Comparison of ENCODE assay signal across 13 mouse cellular contexts in the genomic region with DNA sequence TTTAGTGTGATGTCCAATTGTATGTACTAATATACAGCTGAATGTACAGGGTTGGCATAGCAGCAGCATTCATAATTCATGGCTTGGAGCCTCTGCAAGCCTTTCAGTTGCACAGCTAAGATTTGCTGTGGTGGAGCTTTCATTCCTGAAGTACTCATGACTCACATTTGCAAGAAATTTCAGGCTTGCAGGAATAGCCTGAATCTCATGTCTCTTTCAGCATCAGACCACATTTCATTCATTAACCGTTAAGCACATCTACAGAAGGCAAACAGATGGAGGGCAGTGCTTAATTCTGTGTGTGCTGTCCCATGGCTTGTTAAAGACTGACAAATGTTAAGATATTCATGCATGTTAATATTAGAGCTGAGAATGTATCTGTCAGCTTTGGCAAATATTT. TPM values are rescaled to one million over a fixed set of nuclear protein-coding genes. Genes with fewer than 3 reads are reported as not detected.
DNase-seq lines count a peak whose midpoint lies in the region; ATAC-seq lines count a peak whose summit lies in the region.
"Had no signal": no experiment of that assay in that cellular context is flagged by ENCODE, and none has a peak within 500 bp of the region (broad histone marks: within the 10 kb centered on the region; RNA-seq: fewer than 3 reads in every experiment).

No protein-coding gene starts in this region.

- DNase-seq in forebrain, embryonic 10.5 days (ENCODE audit: extremely low spot score, low spot score), result no peak
- DNase-seq in midbrain, embryonic 14.5 days, result peak; percentile 44
- DNase-seq in embryonic facial prominence, embryonic 14.5 days (ENCODE audit: low spot score), result peak; percentile 76
- DNase-seq in retina, postnatal 1 day, result peak; percentile 18
- no peak for DNase-seq in heart, adult 18-20 months
- DNase-seq in cerebellum, postnatal 25 days, result no peak
- DNase-seq: adrenal gland, postnatal 36 days; gastrocnemius, postnatal 14 days; lung, embryonic 14.5 days had no signal

- H3K9me3 ChIP-seq in forebrain, embryonic 15.5 days, result no peaks in the 10 kb centered on the region
- no peaks in the 10 kb centered on the region for H3K9me3 ChIP-seq in forebrain, embryonic 10.5 days
- H3K9me3 ChIP-seq in midbrain, embryonic 14.5 days (ENCODE audit: control insufficient read depth, low read length), result no peaks in the 10 kb centered on the region
- no peaks in the 10 kb centered on the region for H3K9me3 ChIP-seq in midbrain, embryonic 15.5 days
- no peaks in the 10 kb centered on the region for H3K9me3 ChIP-seq in embryonic facial prominence, embryonic 14.5 days (ENCODE audit: control insufficient read depth, low read length)
- H3K9me3 ChIP-seq: liver, embryonic 12.5 days; stomach, embryonic 15.5 days had no signal

- H3K4me3 ChIP-seq in forebrain, embryonic 15.5 days, result no peak overlapping the region
- no peak overlapping the region for H3K4me3 ChIP-seq in forebrain, embryonic 10.5 days
- H3K4me3 ChIP-seq in midbrain, embryonic 14.5 days (replicated peaks; ENCODE audit: low read depth, low read length), result no peak overlapping the region
- H3K4me3 ChIP-seq in midbrain, embryonic 15.5 days, result no peak overlapping the region
- no peak overlapping the region for H3K4me3 ChIP-seq in embryonic facial prominence, embryonic 14.5 days (ENCODE audit: low read depth, low read length)
- H3K4me3 ChIP-seq: liver, embryonic 12.5 days; stomach, embryonic 15.5 days had no signal

- WGBS in forebrain, embryonic 15.5 days, result 58% methylated on average over 1 of the region's 1 CpGs
- 92% methylated on average over 1 of the region's 1 CpGs for WGBS in forebrain, embryonic 10.5 days
- 71% methylated on average over 1 of the region's 1 CpGs for WGBS in midbrain, embryonic 14.5 days
- WGBS in midbrain, embryonic 15.5 days, result 79% methylated on average over 1 of the region's 1 CpGs
- WGBS in embryonic facial prominence, embryonic 14.5 days, result 59% methylated on average over 1 of the region's 1 CpGs

- no peak overlapping the region for H3K4me2 ChIP-seq in forebrain, embryonic 15.5 days (replicated peaks)
- no peak overlapping the region for H3K4me2 ChIP-seq in midbrain, embryonic 14.5 days (ENCODE audit: low read length)
- no peak overlapping the region for H3K4me2 ChIP-seq in midbrain, embryonic 15.5 days
- H3K4me2 ChIP-seq in embryonic facial prominence, embryonic 14.5 days (ENCODE audit: low read depth, low read length), result no peak overlapping the region
- H3K4me2 ChIP-seq: liver, embryonic 12.5 days; lung, embryonic 14.5 days; stomach, embryonic 15.5 days had no signal

- no peaks in the 10 kb centered on the region for H3K27me3 ChIP-seq in forebrain, embryonic 15.5 days
- no peaks in the 10 kb centered on the region for H3K27me3 ChIP-seq in forebrain, embryonic 10.5 days (ENCODE audit: poor library complexity, severe bottlenecking)
- no peaks in the 10 kb centered on the region for H3K27me3 ChIP-seq in midbrain, embryonic 14.5 days (ENCODE audit: control insufficient read depth, insufficient read depth, low read length)
- H3K27me3 ChIP-seq in midbrain, embryonic 15.5 days (replicated peaks), result no peaks in the 10 kb centered on the region
- H3K27me3 ChIP-seq in embryonic facial prominence, embryonic 14.5 days (replicated peaks; ENCODE audit: control insufficient read depth, insufficient read depth, low read length), result no peaks in the 10 kb centered on the region
- H3K27me3 ChIP-seq: liver, embryonic 12.5 days; stomach, embryonic 15.5 days had no signal

- no peak overlapping the region for H3K9ac ChIP-seq in forebrain, embryonic 15.5 days (replicated peaks)
- H3K9ac ChIP-seq in midbrain, embryonic 14.5 days (replicated peaks; ENCODE audit: low read length), result no peak overlapping the region
- H3K9ac ChIP-seq in midbrain, embryonic 15.5 days, result no peak overlapping the region
- H3K9ac ChIP-seq in embryonic facial prominence, embryonic 14.5 days (ENCODE audit: low read depth, low read length), result no peak overlapping the region
- H3K9ac ChIP-seq: liver, embryonic 12.5 days; lung, embryonic 14.5 days; stomach, embryonic 15.5 days had no signal

- ATAC-seq in forebrain, embryonic 15.5 days (replicated peaks), result peak; percentile 64
- no peak for ATAC-seq in midbrain, embryonic 14.5 days (ENCODE audit: low FRiP score, low TSS enrichment)
- ATAC-seq in midbrain, embryonic 15.5 days (replicated peaks), result no peak; the same call in 1 of the 2 replicates
- ATAC-seq in embryonic facial prominence, embryonic 14.5 days (ENCODE audit: low read depth), result no peak
- ATAC-seq: liver, embryonic 12.5 days had no signal

- H3K4me1 ChIP-seq in forebrain, embryonic 15.5 days, result peaks cover 19% of the 10 kb centered on the region
- no peaks in the 10 kb centered on the region for H3K4me1 ChIP-seq in forebrain, embryonic 10.5 days
- no peaks in the 10 kb centered on the region for H3K4me1 ChIP-seq in midbrain, embryonic 14.5 days (ENCODE audit: control insufficient read depth, insufficient read depth, low read length)
- no peaks in the 10 kb centered on the region for H3K4me1 ChIP-seq in midbrain, embryonic 15.5 days
- peaks cover 4% of the 10 kb centered on the region for H3K4me1 ChIP-seq in embryonic facial prominence, embryonic 14.5 days (ENCODE audit: control insufficient read depth, insufficient read depth, low read length)
- H3K4me1 ChIP-seq: liver, embryonic 12.5 days; stomach, embryonic 15.5 days had no signal

- H3K36me3 ChIP-seq in forebrain, embryonic 15.5 days, result no peaks in the 10 kb centered on the region
- no peaks in the 10 kb centered on the region for H3K36me3 ChIP-seq in forebrain, embryonic 10.5 days (replicated peaks)
- H3K36me3 ChIP-seq in midbrain, embryonic 14.5 days (ENCODE audit: control insufficient read depth, insufficient read depth, low read length), result no peaks in the 10 kb centered on the region
- no peaks in the 10 kb centered on the region for H3K36me3 ChIP-seq in midbrain, embryonic 15.5 days (replicated peaks)
- H3K36me3 ChIP-seq in embryonic facial prominence, embryonic 14.5 days (ENCODE audit: control insufficient read depth, insufficient read depth, low read length), result no peaks in the 10 kb centered on the region
- H3K36me3 ChIP-seq: liver, embryonic 12.5 days; stomach, embryonic 15.5 days had no signal

- H3K27ac ChIP-seq in forebrain, embryonic 15.5 days (replicated peaks), result peak overlapping the region; percentile 68
- H3K27ac ChIP-seq in forebrain, embryonic 10.5 days, result no peak overlapping the region
- no peak overlapping the region for H3K27ac ChIP-seq in midbrain, embryonic 14.5 days (replicated peaks; ENCODE audit: low read depth, low read length)
- H3K27ac ChIP-seq in midbrain, embryonic 15.5 days, result no peak overlapping the region
- H3K27ac ChIP-seq in embryonic facial prominence, embryonic 14.5 days (replicated peaks; ENCODE audit: low read depth, low read length), result no peak overlapping the region; the same call in 1 of the 2 replicates
- H3K27ac ChIP-seq: liver, embryonic 12.5 days; stomach, embryonic 15.5 days had no signal

RNA-seq across cellular contexts. Expression of a gene that starts 2.3 kb away (rescaled TPM):
- 25.3 and 32.8 TPM in 2 replicates for polyA plus RNA-seq in forebrain, embryonic 15.5 days (2015; fragmentation: Nextera tagmentation; extraction: Ambion mirVana)
- 0.26 TPM in 1 of 2 replicates, not detected in the other for polyA plus RNA-seq in forebrain, embryonic 10.5 days (2016; fragmentation: Nextera tagmentation; extraction: Ambion mirVana)
- 8.2 and 13.5 TPM in 2 replicates for polyA plus RNA-seq in midbrain, embryonic 14.5 days (2014; fragmentation: Nextera tagmentation; extraction: Ambion mirVana)
- 18.0 and 18.1 TPM in 2 replicates for polyA plus RNA-seq in midbrain, embryonic 15.5 days (2015; fragmentation: Nextera tagmentation; extraction: Ambion mirVana)
- 93.9 and 107 TPM in 2 replicates for polyA plus RNA-seq in embryonic facial prominence, embryonic 14.5 days (2014; fragmentation: Nextera tagmentation; extraction: Ambion mirVana)
- total RNA-seq in heart, adult 18-20 months (2021), result 1 to 10 TPM; 1.5 to 3.9 TPM

Comparison
In these comparisons a context has a peak if more than half of its experiments do, and no peak if none do; other contexts are left out.
1. DNase-seq: peak in midbrain, embryonic 14.5 days (single experiment), embryonic facial prominence, embryonic 14.5 days (single experiment) and retina, postnatal 1 day (single experiment); none in forebrain, embryonic 10.5 days (single experiment), heart, adult 18-20 months (0 of 2) and cerebellum, postnatal 25 days (0 of 2).